Mouse (Mus musculus): ENCODE measurements at regions not wholly inside any gene's neighbourhood (a gene's known extent, or its start where the extent isn't known, plus 50 kb on each side); places are given as distances from the start of the nearest gene placed in this dataset.

GRCm38 (mm10) chr10:111828610-111829009, 143.9 kb upstream of the Krr1 start:
- TF ChIP-seq CTCF (IDR thresholded peaks at IDR 0.05; ENCODE audit: extremely low read depth, insufficient read depth, low read length) (no peak), POLR2A (IDR thresholded peaks at IDR 0.05; ENCODE audit: extremely low read depth, insufficient read depth, low read length) (no peak)
